In the genomic region with DNA sequence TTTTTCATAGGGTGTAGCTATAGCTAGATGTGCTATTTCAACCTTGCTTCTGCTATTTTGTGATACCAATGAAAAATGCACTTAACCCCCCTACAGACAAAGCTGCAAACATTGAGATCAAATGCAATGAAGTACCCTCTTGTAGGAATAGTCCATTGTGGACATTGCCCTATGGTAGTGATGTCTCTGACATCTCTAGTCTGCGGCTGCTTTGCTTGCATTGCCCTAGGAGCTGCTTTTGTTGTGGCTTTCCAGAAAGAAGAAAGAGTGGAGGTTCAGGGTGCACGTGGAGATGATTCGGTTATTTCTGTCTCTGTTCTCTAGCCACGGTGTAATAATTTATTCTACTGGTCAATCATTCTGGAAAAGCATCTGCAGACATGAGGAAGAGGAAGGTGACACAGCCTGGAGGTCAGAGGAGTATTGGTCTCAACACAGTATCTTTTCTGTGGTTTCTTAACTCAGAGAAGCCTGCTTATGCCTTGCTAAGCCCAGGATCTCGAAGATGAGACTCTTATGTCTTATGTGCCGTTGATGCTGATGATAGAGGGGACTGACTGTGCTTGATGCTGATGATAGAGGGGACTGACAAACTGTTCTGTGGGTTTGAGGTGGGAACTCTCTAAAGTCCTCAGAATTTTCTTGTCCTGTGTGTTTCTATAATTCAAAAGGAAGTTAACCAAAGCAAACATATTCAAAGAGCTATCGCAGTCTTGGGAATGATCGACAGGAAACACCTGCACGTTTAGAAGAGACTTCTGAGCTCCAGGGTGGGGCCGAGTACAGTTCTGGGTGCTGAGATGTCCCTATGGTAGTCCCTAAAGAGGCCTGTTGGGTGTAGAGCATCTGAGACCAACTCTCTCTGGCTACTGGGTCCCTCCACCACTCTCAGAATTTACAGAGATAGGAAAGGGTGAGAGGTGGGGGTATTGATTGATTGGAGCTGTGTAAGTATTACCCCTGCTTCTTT, we compare ENCODE assay signal across 21 mouse cellular contexts. TPM values are rescaled to one million over a fixed set of nuclear protein-coding genes. Genes with fewer than 3 reads are reported as not detected.
DNase-seq lines count a peak whose midpoint lies in the region; ATAC-seq and TF ChIP-seq lines count a peak whose summit lies in the region.
"Had no signal": no experiment of that assay in that cellular context is flagged by ENCODE, and none has a peak within 500 bp of the region (broad histone marks: within the 10 kb centered on the region; RNA-seq: fewer than 3 reads in every experiment).

No protein-coding gene starts in this region.

- ATAC-seq in megakaryocyte progenitor cell, adult 5-6 weeks (replicated peaks; ENCODE audit: poor library complexity): peak; percentile 37; the same call in 1 of the 2 replicates
- ATAC-seq in neural tube, embryonic 15.5 days (ENCODE audit: low FRiP score): no peak
- ATAC-seq: forebrain, embryonic 15.5 days had no signal

- peak; percentile 10 for DNase-seq in CD4-positive helper T cell, adult 2 months (ENCODE audit: low read depth, low spot score)
- DNase-seq in thymus, postnatal 0 days (ENCODE audit: low spot score): peak; percentile 84
- DNase-seq in thymus, postnatal 36 days: peak; percentile 64 to 76
- no peak for DNase-seq in layer of hippocampus, postnatal 10 days (ENCODE audit: low spot score in 2 of 2)
- DNase-seq in lung, adult 2 months: no peak
- DNase-seq: adrenal gland, adult 2 months; adrenal gland, postnatal 36 days; cerebellum, adult 2 months; cerebellum, postnatal 10 days; embryo, embryonic 11 days; gastrocnemius, postnatal 36 days; heart, adult 11 months had no signal

- H3K4me3 ChIP-seq in lung, adult 2 months (replicated peaks; ENCODE audit: extremely low read depth, low read depth, low read length): no peak overlapping the region
- H3K4me3 ChIP-seq in neural tube, embryonic 15.5 days (replicated peaks): no peak overlapping the region
- H3K4me3 ChIP-seq: embryonic facial prominence, embryonic 15.5 days; erythroblast, embryonic 14.5 days; forebrain, embryonic 10.5 days; forebrain, embryonic 15.5 days; heart, embryonic 10.5 days; hindbrain, embryonic 10.5 days; hindbrain, embryonic 15.5 days had no signal

- no peaks in the 10 kb centered on the region for H3K36me3 ChIP-seq in neural tube, embryonic 15.5 days
- H3K36me3 ChIP-seq: embryonic facial prominence, embryonic 15.5 days; forebrain, embryonic 10.5 days; forebrain, embryonic 15.5 days; heart, embryonic 10.5 days; hindbrain, embryonic 10.5 days; hindbrain, embryonic 15.5 days had no signal

- H3K27ac ChIP-seq in neural tube, embryonic 15.5 days (replicated peaks): no peak overlapping the region
- H3K27ac ChIP-seq: embryonic facial prominence, embryonic 15.5 days; forebrain, embryonic 10.5 days; forebrain, embryonic 15.5 days; heart, embryonic 10.5 days; hindbrain, embryonic 10.5 days; hindbrain, embryonic 15.5 days had no signal

- no peak overlapping the region for H3K4me2 ChIP-seq in neural tube, embryonic 15.5 days
- H3K4me2 ChIP-seq: embryonic facial prominence, embryonic 15.5 days; forebrain, embryonic 15.5 days; hindbrain, embryonic 15.5 days had no signal

- peaks cover 2% of the 10 kb centered on the region; the same call in 1 of the 2 replicates for H3K4me1 ChIP-seq in lung, adult 2 months (ENCODE audit: control insufficient read depth, insufficient read depth, low read length)
- peaks cover 13% of the 10 kb centered on the region for H3K4me1 ChIP-seq in neural tube, embryonic 15.5 days

- no peak for TF ChIP-seq POLR2A in lung, adult 2 months (IDR thresholded peaks at IDR 0.05; ENCODE audit: borderline replicate concordance, extremely low read depth, low read depth, low read length)

- no peaks in the 10 kb centered on the region for H3K9me3 ChIP-seq in neural tube, embryonic 15.5 days (replicated peaks)
- H3K9me3 ChIP-seq: embryonic facial prominence, embryonic 15.5 days; forebrain, embryonic 10.5 days; forebrain, embryonic 15.5 days; heart, embryonic 10.5 days; hindbrain, embryonic 10.5 days; hindbrain, embryonic 15.5 days had no signal

- H3K9ac ChIP-seq in neural tube, embryonic 15.5 days (replicated peaks): no peak overlapping the region
- H3K9ac ChIP-seq: embryonic facial prominence, embryonic 15.5 days; forebrain, embryonic 15.5 days; hindbrain, embryonic 15.5 days had no signal

- 66% methylated on average over 10 of the region's 10 CpGs for WGBS in lung, adult 2 months
- 89% methylated on average over 10 of the region's 10 CpGs for WGBS in neural tube, embryonic 15.5 days

- no peaks in the 10 kb centered on the region for H3K27me3 ChIP-seq in neural tube, embryonic 15.5 days (replicated peaks)
- H3K27me3 ChIP-seq: forebrain, embryonic 15.5 days; hindbrain, embryonic 15.5 days had no signal

- no peak for TF ChIP-seq CTCF in lung, adult 2 months (IDR thresholded peaks at IDR 0.05; ENCODE audit: insufficient read depth, low read length)

RNA-seq across cellular contexts. Expression of a gene that starts 23.4 kb away (rescaled TPM):
- total RNA-seq in megakaryocyte progenitor cell, adult 5-6 weeks (2015): 16.3 and 20.8 TPM in 2 replicates
- total RNA-seq in megakaryocyte progenitor cell, adult 5-6 weeks (2017): 12.9 and 14.8 TPM in 2 replicates
- polyA plus RNA-seq in thymus, postnatal 0 days (2015; fragmentation: Nextera tagmentation; extraction: Ambion mirVana): 2.5 and 4.7 TPM in 2 replicates
- total RNA-seq in layer of hippocampus, postnatal 10 days (2021): 10 to 100 TPM; 48.3 to 48.8 TPM
- 8.5 and 9.7 TPM in 2 replicates for polyA plus RNA-seq in lung, adult 2 months (2012; rRNA removed)
- 12.0 and 12.3 TPM in 2 replicates for polyA plus RNA-seq in neural tube, embryonic 15.5 days (2015; fragmentation: Nextera tagmentation; extraction: Ambion mirVana)

Comparison
In these comparisons a context has a peak if more than half of its experiments do, and no peak if none do; other contexts are left out.
1. DNase-seq: peak in CD4-positive helper T cell, adult 2 months (single experiment), thymus, postnatal 0 days (single experiment) and thymus, postnatal 36 days (2 of 2); none in layer of hippocampus, postnatal 10 days (0 of 2) and lung, adult 2 months (single experiment).